Mouse (Mus musculus): ENCODE results near the gene Gprasp2. TPM values are rescaled to one million over a fixed set of nuclear protein-coding genes. Genes with fewer than 3 reads are reported as not detected.

Gene Gprasp2
- total RNA-seq, 2 experiments from 2014 or later = 194 to 223 TPM

Other genes starting within 250 kb of the Gprasp2 start
- gene Nxf7, start 240.3 kb upstream of the Gprasp2 start, total RNA-seq (2021) = not detected
- gene Prame, start 211.3 kb upstream of the Gprasp2 start, total RNA-seq (2021) = not detected
- not detected for gene Tcp11x2, start 145.2 kb upstream of the Gprasp2 start, total RNA-seq (2021)
- gene Tmsb15a, start 113.8 kb upstream of the Gprasp2 start, total RNA-seq (2021) = not detected
- gene Armcx5, start 96.3 kb upstream of the Gprasp2 start, total RNA-seq (2021) = 10 to 100 TPM; 24.1 to 25.4 TPM
- gene Gprasp1, start 96.3 kb upstream of the Gprasp2 start, total RNA-seq (2021) = 100 to 1,000 TPM; 321 to 325 TPM
- gene Bhlhb9, start 41.4 kb upstream of the Gprasp2 start, total RNA-seq (2021) = 10 to 100 TPM; 67.0 to 73.8 TPM
- gene Arxes2, start 154.8 kb downstream of the Gprasp2 start, total RNA-seq (2021) = 10 to 100 TPM; 53.9 to 72.7 TPM
- 10 to 100 TPM; 32.9 to 39.6 TPM for gene Arxes1, start 194.3 kb downstream of the Gprasp2 start, total RNA-seq (2021)
- 100 to 1,000 TPM; 336 to 373 TPM for gene Bex2, start 229.2 kb downstream of the Gprasp2 start, total RNA-seq (2021)
- gene Nxf3, start 246.2 kb downstream of the Gprasp2 start, total RNA-seq (2021) = under 1 TPM in 1 of 2 experiments, not detected in 1; 0.23 TPM